Mouse (Mus musculus) lung, embryonic 14.5 days (tissue): ENCODE data around the gene Olfr76. TPM values are rescaled to one million over a fixed set of nuclear protein-coding genes. Genes with fewer than 3 reads are reported as not detected.
"Not testable (repeated sequence)": the region's sequence is repeated elsewhere in the genome, so short reads cannot be mapped to it uniquely, and the experiment has no call there.

Experiments
- ATAC-seq: fragments of 200-750 bp; cut with Nextera tagmentation; 2 replicates; pipeline ENCODE4 v1.8.0; 2017; ENCODE audit warnings: mild to moderate bottlenecking, moderate TSS enrichment, moderate library complexity; ENCODE audit not compliant: insufficient read depth
- DNase-seq: peaks from one replicate; pipeline ENCODE4 v3.0.0-alpha.2; 2015
- H3K27ac ChIP-seq: fragments of 300-500 bp; sonication (generic); 2 replicates; pipeline ENCODE4 v1.5.1; 2014; ENCODE audit warnings: low read depth, mild to moderate bottlenecking, moderate library complexity
- H3K27me3 ChIP-seq: fragments of 300-500 bp; sonication (generic); 2 replicates; pipeline ENCODE4 v1.6.1; 2014; ENCODE audit warnings: low read length, control low read depth; ENCODE audit not compliant: insufficient read depth
- H3K36me3 ChIP-seq: fragments of 300-500 bp; sonication (generic); 2 replicates; pipeline ENCODE4 v1.6.1; 2014; ENCODE audit warnings: control low read depth; ENCODE audit not compliant: insufficient read depth
- H3K4me1 ChIP-seq: fragments of 300-500 bp; sonication (generic); 2 replicates; pipeline ENCODE4 v1.6.1; 2014; ENCODE audit warnings: antibody characterized with exemption, control low read depth; ENCODE audit not compliant: insufficient read depth
- H3K4me2 ChIP-seq: fragments of 300-500 bp; sonication (generic); 2 replicates; pipeline ENCODE4 v1.6.1; 2014; ENCODE audit warnings: mild to moderate bottlenecking
- H3K4me3 ChIP-seq: fragments of 300-500 bp; sonication (generic); 2 replicates; pipeline ENCODE4 v1.5.1; 2014; ENCODE audit warnings: low read depth, low read length
- H3K9ac ChIP-seq: fragments of 300-500 bp; sonication (generic); 2 replicates; pipeline ENCODE4 v1.6.1; 2014
- H3K9me3 ChIP-seq: fragments of 300-500 bp; sonication (generic); 2 replicates; pipeline ENCODE4 v1.6.1; 2016; ENCODE audit warnings: low read depth, low read length, control low read depth
- CTCF ChIP-seq: IDR thresholded peaks from 2 replicates; pipeline ENCODE4 v1.5.1; 2016; ENCODE audit warnings: antibody characterized with exemption, low read depth
- WGBS: fragments of 180-500 bp; shearing (Covaris S2); extraction: QIAGEN DNeasy Blood & Tissue Kit; methylation state at CpG from one replicate; pipeline ENCODE4 v1.1.7; 2014; 5-methylcytosine and 5-hydroxymethylcytosine counted together
- polyA plus RNA-seq: library from polyadenylated mRNA; unstranded; fragments of >200 nt; fragmentation: Nextera tagmentation; extraction: Ambion mirVana; gene quantifications from 2 replicates; pipeline ENCODE4 v1.2.1, GENCODE M21; 2014

The Olfr76 gene
- polyA plus RNA-seq = not detected in 2 replicates

- Histone ChIP-seq H3K4me1 (no peaks in the 10 kb centered on the region), H3K9me3 (no peaks in the 10 kb centered on the region), H3K4me3 (no peak within 1 kb of the TSS), H3K9ac (no peak within 1 kb of the TSS), H3K27ac (no peak within 1 kb of the TSS), H3K27me3 (no peaks in the 10 kb centered on the region), H3K4me2 (no peak within 1 kb of the TSS), H3K36me3 (no peaks in the 10 kb centered on the region)
- ATAC-seq (no peak), DNase-seq (no peak)
- 69% methylated on average over 3 of the region's 3 CpGs for WGBS
- TF ChIP-seq CTCF = no peak
Measured at GRCm38 (mm10) chr19:12123103-12123502, at the start of gene Olfr76. Olfr76 (minus strand) TSS chr19:12123203.

GRCm38 (mm10) chr19:12170062-12170599 is 47.1 kb upstream of the Olfr76 start, which contains the start of gene Olfr1555-ps1:
Olfr1555-ps1 (minus strand) TSS chr19:12170112.
- not testable (repeated sequence) for H3K4me2 ChIP-seq, H3K4me1 ChIP-seq, H3K36me3 ChIP-seq, H3K27me3 ChIP-seq, ATAC-seq, DNase-seq, H3K4me3 ChIP-seq, H3K9ac ChIP-seq, H3K9me3 ChIP-seq, H3K27ac ChIP-seq
- 7% methylated on average over 1 of the region's 1 CpGs for WGBS

DNA sequence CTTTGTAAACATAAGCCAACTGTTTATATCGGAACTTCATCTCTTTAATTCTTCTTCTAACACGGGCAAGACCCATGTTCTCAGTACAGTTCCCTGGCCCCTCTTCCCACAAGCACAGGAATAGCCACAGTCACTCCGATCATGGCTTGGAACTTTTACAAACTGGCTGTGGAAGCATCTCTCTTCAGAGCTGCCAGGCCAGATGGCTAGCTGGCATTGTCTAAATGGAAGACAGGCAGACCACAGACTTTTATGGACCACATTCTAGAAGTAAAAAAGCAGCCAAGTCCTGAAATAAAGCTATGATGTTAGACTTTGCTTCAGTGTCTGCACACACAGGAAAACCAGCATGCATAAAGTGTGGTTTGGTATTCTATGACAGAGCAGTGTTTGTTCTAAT is 22.4 kb upstream of the Olfr76 start:
- WGBS = 83% methylated on average over 3 of the region's 3 CpGs
- H3K4me2 ChIP-seq = no peak overlapping the region
- no peak overlapping the region for H3K4me3 ChIP-seq
- no peaks in the 10 kb centered on the region for H3K4me1 ChIP-seq
- H3K27ac ChIP-seq = no peak overlapping the region
- H3K27me3 ChIP-seq = no peaks in the 10 kb centered on the region
- no peak overlapping the region for H3K9ac ChIP-seq
- no peak for TF ChIP-seq CTCF
- DNase-seq = no peak
- ATAC-seq = no peak
- H3K9me3 ChIP-seq = no peaks in the 10 kb centered on the region
- no peaks in the 10 kb centered on the region for H3K36me3 ChIP-seq

- DNase-seq (no peak), ATAC-seq (no peak)
- Histone ChIP-seq H3K4me3 (no peak overlapping the region), H3K27me3 (no peaks in the 10 kb centered on the region), H3K4me1 (no peaks in the 10 kb centered on the region), H3K9ac (no peak overlapping the region), H3K36me3 (no peaks in the 10 kb centered on the region), H3K4me2 (no peak overlapping the region), H3K9me3 (no peaks in the 10 kb centered on the region), H3K27ac (no peak overlapping the region)
- TF ChIP-seq CTCF = no peak
- 87% methylated on average over 1 of the region's 1 CpGs for WGBS
Measured at GRCm38 (mm10) chr19:12143356-12143755, 20.4 kb upstream of the Olfr76 start.

DNA sequence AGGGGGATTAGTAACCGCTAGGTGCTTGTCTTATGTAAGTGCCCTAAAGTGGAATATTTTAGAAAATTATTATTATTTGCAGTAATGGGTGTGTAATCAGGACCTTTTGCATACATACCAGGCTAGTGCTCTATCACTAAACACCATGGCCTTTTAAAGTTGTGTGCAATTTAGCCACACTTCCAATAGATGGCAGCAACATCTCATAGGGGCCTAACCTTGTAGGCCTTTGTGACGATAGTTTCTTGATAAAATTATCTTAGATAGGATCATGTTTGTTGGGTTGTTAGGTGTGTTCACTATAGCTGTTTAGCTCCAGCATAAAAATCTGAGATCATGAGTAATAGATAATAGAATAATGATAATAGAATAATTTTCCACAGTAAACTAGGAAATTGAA is 11.3 kb upstream of the Olfr76 start:
- no peak for ATAC-seq
- Histone ChIP-seq H3K9ac (no peak overlapping the region), H3K4me1 (no peaks in the 10 kb centered on the region), H3K9me3 (no peaks in the 10 kb centered on the region), H3K27me3 (no peaks in the 10 kb centered on the region), H3K36me3 (no peaks in the 10 kb centered on the region), H3K27ac (no peak overlapping the region), H3K4me3 (no peak overlapping the region), H3K4me2 (no peak overlapping the region)
- peak; percentile 67 for TF ChIP-seq CTCF
- WGBS = 26% methylated on average over 2 of the region's 2 CpGs
- peak; percentile 68 for DNase-seq

DNA sequence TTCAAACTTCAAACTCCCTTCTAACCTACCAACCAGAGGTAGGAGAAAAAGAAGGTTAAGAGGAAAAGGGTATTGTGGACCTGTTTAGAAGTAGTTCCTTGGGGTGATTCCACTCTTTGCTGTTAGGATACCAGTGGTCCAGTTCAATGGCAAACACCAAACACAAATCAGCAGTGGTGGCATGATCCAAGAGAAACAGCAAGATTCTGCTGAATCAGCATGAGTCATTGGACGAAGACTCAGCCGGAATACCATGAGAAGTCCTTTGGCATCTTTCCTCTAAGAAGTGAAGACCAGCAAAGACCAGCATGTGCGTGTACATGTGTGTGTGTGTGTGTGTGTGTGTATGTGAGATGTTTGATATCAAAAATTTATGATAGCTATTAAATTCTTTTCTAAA is 6.5 kb downstream of the Olfr76 start:
- Histone ChIP-seq H3K27ac (no peak overlapping the region), H3K4me1 (no peaks in the 10 kb centered on the region), H3K4me3 (no peak overlapping the region), H3K36me3 (no peaks in the 10 kb centered on the region), H3K4me2 (no peak overlapping the region), H3K9ac (no peak overlapping the region), H3K9me3 (no peaks in the 10 kb centered on the region), H3K27me3 (no peaks in the 10 kb centered on the region)
- 81% methylated on average over 3 of the region's 3 CpGs for WGBS
- DNase-seq (no peak), ATAC-seq (no peak)
- no peak for TF ChIP-seq CTCF

DNA sequence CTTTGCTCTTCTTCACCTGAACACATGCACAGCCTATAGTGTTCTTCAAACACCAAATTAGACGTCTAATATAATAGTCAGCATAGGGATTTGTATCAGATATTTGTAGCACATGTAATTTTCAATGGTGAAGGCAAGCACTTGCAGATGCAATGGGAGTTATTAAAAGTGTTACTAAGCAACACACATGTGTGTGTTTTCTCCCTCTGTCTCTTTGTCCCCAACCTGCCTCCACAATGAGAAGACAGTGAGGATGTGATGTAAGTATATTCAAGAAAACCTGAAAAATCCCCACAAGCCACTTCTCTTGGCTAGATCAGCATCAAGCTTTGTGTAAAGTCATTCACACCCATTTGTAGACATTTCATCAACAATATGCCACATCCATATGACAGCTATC is 7.2 kb downstream of the Olfr76 start, which contains the start of gene Olfr1428:
Gene Olfr1428 (minus strand): TSS at position 101 of the 400 bp plus-strand sequence.
- H3K9me3 ChIP-seq = no peaks in the 10 kb centered on the region
- TF ChIP-seq CTCF = no peak
- no peak for DNase-seq
- H3K36me3 ChIP-seq = no peaks in the 10 kb centered on the region
- H3K9ac ChIP-seq = no peak within 1 kb of the TSS
- no peak for ATAC-seq
- H3K4me3 ChIP-seq = no peak within 1 kb of the TSS
- H3K4me1 ChIP-seq = no peaks in the 10 kb centered on the region
- no peaks in the 10 kb centered on the region for H3K27me3 ChIP-seq
- no peak within 1 kb of the TSS for H3K27ac ChIP-seq
- WGBS = 67% methylated on average over 1 of the region's 1 CpGs
- no peak within 1 kb of the TSS for H3K4me2 ChIP-seq

DNA sequence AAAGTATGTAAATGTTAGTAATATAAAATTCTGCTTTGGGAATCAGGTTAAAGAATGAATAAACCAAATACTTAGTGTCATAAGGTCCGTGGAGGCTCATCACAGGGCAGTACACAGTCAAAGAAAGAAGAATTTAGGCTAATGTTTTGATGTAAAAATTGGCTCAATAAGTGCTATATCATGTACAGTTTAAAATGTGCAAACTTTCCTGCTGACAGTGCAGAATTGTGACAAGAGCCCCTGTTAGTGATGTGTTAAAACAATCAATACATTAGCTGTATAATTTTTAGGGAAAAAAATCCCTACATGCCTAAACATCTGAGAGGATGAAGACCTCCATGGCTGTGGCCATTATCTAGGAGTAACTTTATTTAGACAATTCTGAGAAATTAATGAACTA is 9.2 kb downstream of the Olfr76 start:
- TF ChIP-seq CTCF = no peak
- no peak overlapping the region for H3K9ac ChIP-seq
- WGBS = 43% methylated on average over 1 of the region's 1 CpGs
- no peaks in the 10 kb centered on the region for H3K36me3 ChIP-seq
- no peak overlapping the region for H3K4me2 ChIP-seq
- no peak for DNase-seq
- no peak overlapping the region for H3K27ac ChIP-seq
- H3K4me1 ChIP-seq = no peaks in the 10 kb centered on the region
- no peaks in the 10 kb centered on the region for H3K27me3 ChIP-seq
- ATAC-seq = no peak
- H3K4me3 ChIP-seq = no peak overlapping the region
- H3K9me3 ChIP-seq = no peaks in the 10 kb centered on the region
